Mouse (Mus musculus): ENCODE data around the gene Hspbp1.

The Hspbp1 gene

DNA sequence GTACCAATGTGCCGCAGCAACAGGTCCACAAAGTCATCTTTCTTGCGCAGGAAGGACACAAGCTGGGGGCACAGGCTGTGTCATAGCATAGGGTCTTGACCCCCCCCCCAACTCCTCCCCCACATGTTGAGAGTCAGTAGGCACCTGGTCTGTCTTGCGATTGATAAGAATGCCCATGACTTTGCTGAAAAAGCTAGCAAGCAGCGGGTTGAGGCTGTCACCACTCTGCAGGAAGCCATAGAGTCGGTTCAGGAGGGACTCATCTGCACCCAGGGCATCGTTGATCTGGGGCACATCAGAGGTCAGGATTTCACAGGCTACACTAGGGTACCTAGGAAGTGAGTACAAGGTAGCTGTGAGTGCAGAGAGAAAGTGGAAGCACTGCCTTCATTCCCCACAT is 41.6 kb downstream of the Hspbp1 start:
- in situ Hi-C loops (cut with MboI, MseI): no loop called here

GRCm38 (mm10) chr7:4641956-4642355 is 42.9 kb downstream of the Hspbp1 start:
- in situ Hi-C loops (cut with MboI, MseI): no loop called here

DNA sequence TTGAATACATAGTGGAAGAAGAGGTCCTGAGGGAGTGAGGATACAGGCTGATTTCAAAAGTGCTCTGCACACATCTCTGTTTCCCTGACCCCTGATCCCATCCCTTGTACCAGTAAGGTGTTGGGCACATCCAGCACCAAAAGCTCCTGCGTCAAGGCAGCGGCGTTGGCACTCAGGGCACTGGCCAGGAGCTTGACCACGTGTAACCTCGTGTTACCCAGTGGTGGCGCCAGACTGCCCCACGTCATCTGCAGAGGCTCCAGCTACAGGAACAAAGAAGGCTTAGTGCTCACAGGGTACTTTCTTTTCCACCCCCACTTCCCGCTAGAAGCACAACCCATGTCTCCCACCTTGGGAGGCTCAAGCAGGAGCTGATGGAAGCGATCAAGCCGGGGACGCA is 43.7 kb downstream of the Hspbp1 start:
- in situ Hi-C loops (cut with MboI, MseI): no loop called here

GRCm38 (mm10) chr7:4636179-4636578 is 48.7 kb downstream of the Hspbp1 start:
- in situ Hi-C loops (cut with MboI, MseI): no loop called here

GRCm38 (mm10) chr7:4631031-4631430 is 53.8 kb downstream of the Hspbp1 start, which contains the start of gene Tmem86b:
Tmem86b (minus strand) TSS chr7:4631422.
- in situ Hi-C loops (cut with MboI, MseI): loop anchor here in 1 of 2 experiments (5.0 kb wide), 1 partner anchor 79 kb away; no protein-coding TSS in a partner anchor

GRCm38 (mm10) chr7:4630198-4630597 is 54.7 kb downstream of the Hspbp1 start:
- in situ Hi-C loops (cut with MboI, MseI): loop anchor here in 1 of 2 experiments (5.0 kb wide), 1 partner anchor 78 kb away; no protein-coding TSS in a partner anchor

GRCm38 (mm10) chr7:4629586-4629985 is 55.3 kb downstream of the Hspbp1 start:
- in situ Hi-C loops (cut with MboI, MseI): no loop called here

GRCm38 (mm10) chr7:4625928-4626327 is 58.9 kb downstream of the Hspbp1 start:
- in situ Hi-C loops (cut with MboI, MseI): no loop called here

- in situ Hi-C loops (cut with MboI, MseI): loop anchor here in 1 of 2 experiments (25.0 kb wide), 1 partner anchor 1137 kb away; no protein-coding TSS in a partner anchor
Measured at GRCm38 (mm10) chr7:4624343-4624742, 60.5 kb downstream of the Hspbp1 start.

GRCm38 (mm10) chr7:4623544-4624189 is 61.2 kb downstream of the Hspbp1 start:
- in situ Hi-C loops (cut with MboI, MseI): loop anchor here in 1 of 2 experiments (25.0 kb wide), 1 partner anchor 1136 kb away; no protein-coding TSS in a partner anchor

GRCm38 (mm10) chr7:4619979-4620378 is 64.9 kb downstream of the Hspbp1 start:
- in situ Hi-C loops (cut with MboI, MseI): loop anchor here in 1 of 2 experiments (25.0 kb wide), 1 partner anchor 1133 kb away; no protein-coding TSS in a partner anchor

DNA sequence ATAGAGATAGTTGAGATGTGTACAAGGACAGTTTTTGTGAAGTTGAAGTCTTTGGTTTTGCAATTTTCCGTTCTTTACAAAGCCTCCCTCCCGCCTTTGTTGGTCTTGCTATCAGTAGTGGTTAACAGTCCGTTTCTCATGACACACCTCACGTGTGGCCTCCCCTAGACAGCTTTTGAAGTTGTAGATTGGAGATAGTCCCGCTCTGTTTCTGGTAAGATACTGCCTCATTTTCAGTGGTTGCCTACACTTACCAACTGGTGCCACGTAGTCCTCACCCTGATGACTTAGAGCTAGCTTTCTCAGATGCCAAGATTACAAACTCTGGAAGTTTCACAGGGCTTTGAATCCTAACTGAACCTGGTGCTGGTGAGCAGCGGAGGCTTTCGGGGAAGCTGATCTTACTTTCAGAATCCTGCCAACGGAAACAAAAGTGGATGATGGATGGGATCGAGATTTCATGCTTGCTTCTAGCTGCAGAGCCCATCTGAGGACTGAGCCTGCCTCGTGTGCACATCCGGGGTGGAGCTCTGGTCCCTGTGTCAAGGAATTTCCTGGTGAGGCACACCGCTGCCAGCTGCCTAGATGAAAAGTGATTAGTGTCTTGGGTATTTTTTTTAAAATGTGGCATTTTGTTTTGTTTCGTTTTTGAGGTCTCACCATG is 71.0 kb downstream of the Hspbp1 start:
- in situ Hi-C loops (cut with MboI, MseI): loop anchor here in 1 of 2 experiments (25.0 kb wide), 1 partner anchor 1127 kb away; no protein-coding TSS in a partner anchor

- in situ Hi-C loops (cut with MboI, MseI): loop anchor here in 1 of 2 experiments (25.0 kb wide), 1 partner anchor 1126 kb away; no protein-coding TSS in a partner anchor
Measured at GRCm38 (mm10) chr7:4612956-4613355, 71.9 kb downstream of the Hspbp1 start.

DNA sequence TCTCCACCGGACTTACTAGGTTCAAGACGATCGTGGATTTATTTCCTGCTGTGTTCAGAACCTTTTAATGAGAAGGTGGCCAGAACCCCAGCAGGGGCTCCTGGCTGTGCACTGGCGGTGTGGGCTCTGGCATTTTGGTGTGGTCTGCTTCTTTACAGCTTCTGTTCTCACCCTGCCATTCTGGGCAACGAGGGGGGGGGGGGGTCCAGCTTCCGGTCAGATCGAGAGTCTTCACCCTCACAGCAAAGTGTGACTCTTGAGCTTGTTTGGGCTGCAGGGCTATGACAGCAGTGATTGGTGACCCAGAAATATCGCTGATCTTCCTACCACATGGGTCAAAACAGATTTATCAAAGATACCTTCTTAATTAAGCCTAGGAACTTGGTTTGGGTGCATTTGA is 72.5 kb downstream of the Hspbp1 start:
- in situ Hi-C loops (cut with MboI, MseI): loop anchor here in 1 of 2 experiments (25.0 kb wide), 1 partner anchor 1125 kb away; no protein-coding TSS in a partner anchor

GRCm38 (mm10) chr7:4611921-4612341 is 72.9 kb downstream of the Hspbp1 start:
- in situ Hi-C loops (cut with MboI, MseI): loop anchor here in 1 of 2 experiments (25.0 kb wide), 1 partner anchor 1125 kb away; no protein-coding TSS in a partner anchor

GRCm38 (mm10) chr7:4611511-4611910 is 73.4 kb downstream of the Hspbp1 start:
- in situ Hi-C loops (cut with MboI, MseI): loop anchor here in 1 of 2 experiments (25.0 kb wide), 1 partner anchor 1124 kb away; no protein-coding TSS in a partner anchor
